Mouse (Mus musculus) heart, postnatal 10 days (tissue): ENCODE results near the gene Abcc4. TPM values are rescaled to one million over a fixed set of nuclear protein-coding genes. Genes with fewer than 3 reads are reported as not detected.

ENCODE experiments used
- DNase-seq, 2 experiments: peaks; one replicate each; pipeline ENCODE4 v3.0.0; 2021
- intact Hi-C: fragments of 180-260 bp; cut with DNase I; formaldehyde crosslinking; loops from one replicate; pipeline ENCODE4 v1.15.1; 2025
- microRNA-seq, 2 experiments: library from miRNA; unstranded; fragments of <30 nt; microRNA quantifications; one replicate each; pipeline ENCODE4 v1.2.0; 2022
- total RNA-seq, 2 experiments: library from RNA; stranded (reverse); gene quantifications; 2 replicates each; pipeline ENCODE4 v1.2.3; 2021

Abcc4 gene
- total RNA-seq, 2 experiments from 2014 or later = 5.2 to 6.2 TPM

DNA sequence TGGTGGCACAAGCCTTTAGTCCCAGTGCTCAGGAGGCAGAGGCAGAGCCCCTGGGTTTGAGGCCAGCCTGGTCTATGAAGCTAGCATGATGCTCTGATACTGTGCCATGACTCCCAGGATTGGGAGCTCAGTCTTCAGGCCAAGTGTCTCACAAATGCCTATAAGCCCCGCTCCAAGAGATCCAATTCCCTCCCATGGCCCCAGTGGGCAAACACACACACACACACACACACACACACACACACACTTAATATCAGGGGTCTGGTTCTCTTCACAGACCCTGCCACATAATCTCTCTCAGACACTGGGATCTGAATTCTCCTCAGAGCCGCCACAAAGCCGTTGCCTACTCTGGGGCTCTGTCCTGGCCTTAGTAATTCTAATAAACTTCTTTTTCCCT, 241.6 kb downstream of the Abcc4 start:
- DNase-seq = no peak
- intact Hi-C loops = no loop called here

DNA sequence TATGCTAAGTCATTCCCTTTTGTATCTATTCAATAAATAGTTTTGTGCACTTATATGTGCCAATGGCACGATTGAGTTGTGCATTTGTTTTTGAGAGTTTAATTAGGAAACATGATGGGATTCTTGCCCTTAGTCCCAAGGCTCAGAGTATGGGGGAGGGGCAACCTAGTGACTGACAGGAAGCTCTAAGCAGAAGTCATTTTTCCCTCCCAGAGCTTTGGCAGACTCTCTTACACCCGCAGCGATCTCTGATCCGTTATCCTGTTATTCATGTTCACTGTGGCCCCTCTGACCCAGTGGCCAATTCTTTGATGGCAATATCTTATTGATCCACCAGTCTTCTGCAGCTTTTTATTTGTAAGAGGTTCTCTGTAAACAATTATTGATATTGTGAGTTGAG, 253.4 kb downstream of the Abcc4 start:
- no peak for DNase-seq
- intact Hi-C loops = no loop called here

GRCm38 (mm10) chr14:118440155-118440554, 265.9 kb downstream of the Abcc4 start:
- DNase-seq = no peak
- intact Hi-C loops = no loop called here

GRCm38 (mm10) chr14:118437156-118437931, 268.7 kb downstream of the Abcc4 start:
- intact Hi-C loops = loop anchor here (5.0 kb wide), 2 partner anchors 155 to 200 kb away; partner anchors contain the start of gene Sox21
- DNase-seq = peak; percentile 5 to 22

DNA sequence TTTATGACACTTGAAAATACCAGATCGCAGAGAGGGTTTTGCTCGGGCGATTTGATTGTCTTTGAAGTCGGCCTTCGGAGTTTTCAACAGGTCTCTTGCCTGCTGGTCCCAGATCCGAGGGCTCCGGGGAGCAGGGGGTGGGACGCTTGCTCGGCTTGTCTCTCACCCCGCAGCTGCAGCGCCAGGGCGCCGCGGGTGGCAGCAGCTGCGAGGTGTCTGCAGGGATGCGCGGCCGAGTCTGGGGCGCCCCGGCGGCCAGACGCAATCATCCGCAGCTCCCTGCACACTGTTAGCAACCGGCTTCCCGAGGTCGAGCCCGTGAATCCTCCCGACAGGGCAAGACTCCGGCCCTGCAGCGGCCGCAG, 269.2 kb downstream of the Abcc4 start:
- DNase-seq = peak; percentile 15 to 22
- intact Hi-C loops = loop anchor here (5.0 kb wide), 2 partner anchors 156 to 199 kb away; partner anchors contain the start of gene Sox21

DNA sequence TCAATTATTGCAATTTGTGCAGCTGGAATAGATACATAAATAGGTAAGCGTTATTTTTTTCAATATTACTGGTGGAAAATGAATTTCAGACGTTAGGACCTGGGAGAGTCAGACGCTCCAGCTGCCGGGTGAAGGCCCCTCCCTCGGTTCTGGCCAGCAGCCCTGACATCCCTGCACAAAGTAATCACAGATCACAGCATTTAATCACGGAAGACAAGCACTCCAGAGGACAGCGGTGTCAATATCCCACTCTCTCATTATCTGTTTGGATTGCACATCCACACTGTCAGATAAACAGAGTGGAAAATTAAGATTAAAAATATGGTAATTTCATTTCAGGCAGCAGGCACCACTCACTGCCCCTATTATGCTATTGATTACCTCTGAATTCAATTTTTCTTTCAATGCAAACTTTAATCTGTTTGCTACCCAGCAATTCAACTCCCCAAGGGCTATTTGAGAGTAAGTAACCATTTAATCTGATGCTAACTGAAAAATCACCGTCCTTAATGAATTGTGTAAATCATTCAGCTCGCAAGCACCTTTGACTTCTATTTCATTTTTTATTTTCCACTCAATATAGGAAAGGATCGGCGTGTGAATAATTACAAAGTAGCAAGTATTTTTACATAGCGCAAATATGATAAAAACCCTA, 270.2 kb downstream of the Abcc4 start:
- intact Hi-C loops = loop anchor here (5.0 kb wide), 2 partner anchors 156 to 199 kb away; partner anchors contain the start of gene Sox21

GRCm38 (mm10) chr14:118434842-118435241, 271.2 kb downstream of the Abcc4 start:
- DNase-seq = no peak
- intact Hi-C loops = loop anchor here (5.0 kb wide), 2 partner anchors 157 to 198 kb away; partner anchors contain the start of gene Sox21

More for the DNA sequence above, 270.2 kb downstream of the Abcc4 start:
- DNase-seq = no peak

DNA sequence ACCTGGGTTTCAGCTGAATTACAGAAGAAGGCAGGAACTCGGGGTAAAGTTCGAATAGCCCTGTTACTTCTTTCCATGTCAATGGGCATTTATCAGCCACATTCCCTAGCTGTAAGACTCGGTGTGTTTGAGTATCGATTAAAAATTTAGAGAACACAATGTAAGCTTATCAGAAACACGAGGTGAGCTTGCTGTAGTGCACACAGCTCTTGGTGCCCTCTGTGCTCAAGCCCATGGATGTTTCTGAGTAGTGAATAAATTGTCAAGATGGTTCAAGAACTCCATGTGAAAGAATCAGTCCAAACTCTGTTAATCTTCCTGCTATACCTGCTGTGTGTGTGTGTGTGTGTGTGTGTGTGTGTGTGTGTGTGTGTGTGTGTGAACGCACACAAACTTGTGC, 272.2 kb downstream of the Abcc4 start:
- DNase-seq = no peak
- intact Hi-C loops = no loop called here

Small RNA genes within 50 kb of the gene (microRNA-seq; reads per million reads assigned to microRNA genes)
- gene Mir6391 = 0 reads per million in 2 experiments

Other genes with a start within 250 kb of the Abcc4 start
- under 1 TPM in 1 of 2 experiments, not detected in 1; 0.60 TPM for gene Cldn10, start 81.7 kb upstream of the Abcc4 start, total RNA-seq
- gene Dzip1, start 219.2 kb upstream of the Abcc4 start, total RNA-seq = 1 to 10 TPM; 4.0 to 5.4 TPM
- 10 to 100 TPM; 26.4 to 27.1 TPM for gene Dnajc3, start 231.8 kb upstream of the Abcc4 start, total RNA-seq